Mouse (Mus musculus): ENCODE results near the gene Tmem138. TPM values are rescaled to one million over a fixed set of nuclear protein-coding genes. Genes with fewer than 3 reads are reported as not detected.

Gene Tmem138
- polyA plus RNA-seq, 1 experiment from 2014 or later: 52.5 TPM

- WGBS: under 1% methylated on average over 19 of the region's 19 CpGs
Observed at GRCm38 (mm10) chr19:10524784-10525105, 52.4 kb downstream of the Tmem138 start.

GRCm38 (mm10) chr19:10523483-10524080 lies 53.6 kb downstream of the Tmem138 start:
- whole genome bisulfite sequencing: 90% methylated on average over 5 of the region's 5 CpGs
- Histone ChIP-seq H3K9me3 (no peaks in the 10 kb centered on the region), H3K4me1 (peaks cover 17% of the 10 kb centered on the region), H3K4me2 (replicated peaks) (peak overlapping the region; percentile 67), H3K4me3 (no peak overlapping the region), H3K27me3 (no peaks in the 10 kb centered on the region), H3K9ac (replicated peaks) (no peak overlapping the region), H3K36me3 (peaks cover 9% of the 10 kb centered on the region), H3K27ac (replicated peaks) (no peak overlapping the region)
- no peak for ATAC-seq (ENCODE audit: low FRiP score, low read depth)

More at GRCm38 (mm10) chr19:10524784-10525105, 52.4 kb downstream of the Tmem138 start:
- Histone ChIP-seq H3K9me3 (no peaks in the 10 kb centered on the region), H3K9ac (replicated peaks) (peak overlapping the region; percentile 94), H3K27me3 (no peaks in the 10 kb centered on the region), H3K4me2 (replicated peaks) (peak overlapping the region; percentile 67), H3K27ac (replicated peaks) (peak overlapping the region; percentile 97), H3K4me3 (peak overlapping the region; percentile 97), H3K36me3 (peaks cover 14% of the 10 kb centered on the region), H3K4me1 (peaks cover 17% of the 10 kb centered on the region)
- no peak for ATAC-seq (ENCODE audit: low FRiP score, low read depth)

GRCm38 (mm10) chr19:10521926-10522325 lies 55.2 kb downstream of the Tmem138 start:
- no peak overlapping the region for H3K4me3 ChIP-seq
- H3K36me3 ChIP-seq: peaks cover 5% of the 10 kb centered on the region
- ATAC-seq (ENCODE audit: low FRiP score, low read depth): no peak
- no peaks in the 10 kb centered on the region for H3K27me3 ChIP-seq
- H3K27ac ChIP-seq (replicated peaks): no peak overlapping the region
- H3K9me3 ChIP-seq: no peaks in the 10 kb centered on the region
- H3K4me1 ChIP-seq: peaks cover 14% of the 10 kb centered on the region
- H3K4me2 ChIP-seq (replicated peaks): no peak overlapping the region
- WGBS: 91% methylated on average over 1 of the region's 1 CpGs
- H3K9ac ChIP-seq (replicated peaks): no peak overlapping the region

Other genes with a start within 250 kb of the Tmem138 start
- gene Syt7, start 188.3 kb downstream of the Tmem138 start, polyA plus RNA-seq (2016; fragmentation: Nextera tagmentation; extraction: Ambion mirVana): 3.9 and 4.4 TPM in 2 replicates
- 0.36 and 1.2 TPM in 2 replicates for gene Lrrc10b, start 119.9 kb downstream of the Tmem138 start, polyA plus RNA-seq (2016; fragmentation: Nextera tagmentation; extraction: Ambion mirVana)
- gene Ppp1r32, start 94.4 kb downstream of the Tmem138 start, polyA plus RNA-seq (2016; fragmentation: Nextera tagmentation; extraction: Ambion mirVana): 0.27 and 1.1 TPM in 2 replicates
- 61.8 and 67.6 TPM in 2 replicates for gene Cpsf7, start 52.1 kb downstream of the Tmem138 start, polyA plus RNA-seq (2016; fragmentation: Nextera tagmentation; extraction: Ambion mirVana)
- gene Sdhaf2, start 51.2 kb downstream of the Tmem138 start, polyA plus RNA-seq (2016; fragmentation: Nextera tagmentation; extraction: Ambion mirVana): 54.8 and 54.9 TPM in 2 replicates
- gene Tmem216, start 21.1 kb downstream of the Tmem138 start, polyA plus RNA-seq (2016; fragmentation: Nextera tagmentation; extraction: Ambion mirVana): 52.3 and 58.5 TPM in 2 replicates
- gene Cyb561a3, start 190 bp downstream of the Tmem138 start, polyA plus RNA-seq (2016; fragmentation: Nextera tagmentation; extraction: Ambion mirVana): 15.6 and 16.7 TPM in 2 replicates
- 406 and 413 TPM in 2 replicates for gene Ddb1, start 28.0 kb upstream of the Tmem138 start, polyA plus RNA-seq (2016; fragmentation: Nextera tagmentation; extraction: Ambion mirVana)
- gene Tkfc, start 28.3 kb upstream of the Tmem138 start, polyA plus RNA-seq (2016; fragmentation: Nextera tagmentation; extraction: Ambion mirVana): 22.9 and 25.0 TPM in 2 replicates
- 0.33 and 0.54 TPM in 2 replicates for gene Vwce, start 56.9 kb upstream of the Tmem138 start, polyA plus RNA-seq (2016; fragmentation: Nextera tagmentation; extraction: Ambion mirVana)
- gene Pga5, start 100.7 kb upstream of the Tmem138 start, polyA plus RNA-seq (2016; fragmentation: Nextera tagmentation; extraction: Ambion mirVana): not detected in 2 replicates
- gene Vps37c, start 111.4 kb upstream of the Tmem138 start, polyA plus RNA-seq (2016; fragmentation: Nextera tagmentation; extraction: Ambion mirVana): 30.5 and 31.9 TPM in 2 replicates
- gene Cd5, start 161.6 kb upstream of the Tmem138 start, polyA plus RNA-seq (2016; fragmentation: Nextera tagmentation; extraction: Ambion mirVana): 0.27 and 0.32 TPM in 2 replicates